Mouse (Mus musculus) c-Kit-positive CD71-negative TER-119-negative erythroid progenitor cells, embryonic 14.5 days (primary cell): Measurements from ENCODE around the gene Hacd4.
"Not testable (repeated sequence)": the region's sequence is repeated elsewhere in the genome, so short reads cannot be mapped to it uniquely, and the experiment has no call there.

Source experiments
- DNase-seq: peaks from one replicate; pipeline ENCODE4 v3.0.0-alpha.2; 2013; ENCODE audit warnings: low read depth

Hacd4 gene

DNA sequence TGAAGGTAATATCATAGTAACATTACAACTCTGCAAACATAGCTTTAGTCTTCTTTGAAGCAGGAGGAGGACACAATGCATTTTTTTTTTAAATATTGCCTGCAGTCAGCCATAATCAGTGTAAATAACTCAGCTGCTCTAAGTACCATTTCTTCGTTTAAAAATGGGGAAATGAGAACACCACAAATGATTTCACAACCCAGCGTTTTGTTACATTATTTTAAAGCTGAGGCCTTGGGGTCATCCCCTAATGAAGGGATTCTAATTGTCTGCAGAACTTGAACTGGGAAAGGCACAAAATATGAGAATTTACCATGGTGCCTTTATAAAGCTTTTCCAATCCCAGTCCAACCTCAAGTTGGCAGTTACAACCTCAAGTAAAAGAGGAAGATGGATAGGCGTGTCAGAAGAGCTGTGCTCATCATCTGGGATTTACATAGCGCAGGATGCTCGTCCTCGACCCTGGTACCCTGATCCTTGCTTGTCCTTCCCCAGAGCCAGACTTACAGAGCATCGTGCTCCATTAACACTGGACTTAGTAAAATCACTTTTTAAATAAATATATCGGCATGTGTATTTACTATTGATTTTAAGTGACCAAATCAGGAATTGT is 6.2 kb downstream of the Hacd4 start:
- DNase-seq, result no peak

- no peak for DNase-seq
These were observed 11.0 kb downstream of the Hacd4 start for GRCm38 (mm10) chr4:88427630-88428239.

DNA sequence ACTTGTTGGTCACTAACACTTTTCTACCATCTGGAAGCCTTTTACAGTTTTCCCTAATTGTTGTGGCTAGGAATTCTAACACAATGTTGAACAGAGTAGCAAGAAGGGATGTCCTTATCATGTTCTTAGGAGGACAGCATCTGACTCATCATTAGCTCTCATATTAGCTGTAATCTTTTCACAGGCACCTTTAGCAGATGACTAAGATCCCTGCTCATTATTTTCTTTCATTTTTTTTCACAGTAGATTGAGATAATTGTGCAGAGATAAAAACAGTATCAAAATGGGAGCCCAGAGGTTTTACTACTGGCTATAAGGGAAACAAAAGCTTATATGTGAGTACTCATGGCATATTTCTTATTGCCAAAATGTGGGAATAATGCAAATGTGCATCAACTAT is 14.2 kb downstream of the Hacd4 start:
- DNase-seq, result no peak

- no peak for DNase-seq
These were observed 19.4 kb downstream of the Hacd4 start for GRCm38 (mm10) chr4:88419378-88419777.

GRCm38 (mm10) chr4:88415017-88415416 is 23.7 kb downstream of the Hacd4 start:
- no peak for DNase-seq

GRCm38 (mm10) chr4:88412331-88412730 is 26.4 kb downstream of the Hacd4 start:
- no peak for DNase-seq

- no peak for DNase-seq
These were observed 29.4 kb downstream of the Hacd4 start for GRCm38 (mm10) chr4:88409279-88409678.

DNA sequence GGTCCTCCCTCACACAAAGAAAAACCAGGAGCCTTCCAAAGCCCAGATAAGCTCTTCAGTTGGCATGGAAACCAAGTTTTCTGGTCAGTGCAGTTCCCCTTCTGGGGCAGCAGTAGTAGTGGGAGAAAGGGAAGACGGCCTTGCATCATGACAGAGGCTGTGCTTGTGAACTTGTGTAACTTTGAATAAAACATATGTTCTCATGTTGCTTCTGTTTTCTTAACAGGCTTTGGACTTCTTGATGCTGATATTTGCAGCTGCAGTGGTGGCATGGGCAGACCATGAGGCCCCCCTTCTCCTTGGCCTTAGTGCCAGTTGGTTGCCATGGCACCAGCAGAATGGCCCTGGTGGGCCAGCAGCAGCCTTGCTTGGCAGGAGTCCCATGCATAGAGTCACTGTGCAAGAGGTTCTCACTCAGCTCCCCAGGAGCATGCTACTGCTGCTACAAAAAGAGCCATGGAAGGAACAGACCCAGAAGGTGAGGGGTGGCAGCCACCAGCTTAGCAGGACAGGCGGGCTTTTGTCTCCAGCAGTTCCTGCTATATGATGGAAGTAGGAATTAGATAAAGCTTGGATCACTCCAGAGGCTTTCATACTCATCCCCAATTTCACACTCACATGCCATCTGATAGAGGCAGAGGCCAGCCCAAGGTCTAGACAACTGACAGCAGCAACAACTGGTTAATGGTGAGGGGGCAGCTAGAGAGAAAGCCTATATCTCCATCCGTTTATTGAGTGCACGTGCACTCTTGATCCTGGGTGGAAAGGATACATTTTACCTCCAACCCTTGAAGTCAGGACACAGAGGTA is 31.6 kb downstream of the Hacd4 start:
- no peak for DNase-seq

GRCm38 (mm10) chr4:88402884-88403283 is 35.8 kb downstream of the Hacd4 start:
- no peak for DNase-seq

DNA sequence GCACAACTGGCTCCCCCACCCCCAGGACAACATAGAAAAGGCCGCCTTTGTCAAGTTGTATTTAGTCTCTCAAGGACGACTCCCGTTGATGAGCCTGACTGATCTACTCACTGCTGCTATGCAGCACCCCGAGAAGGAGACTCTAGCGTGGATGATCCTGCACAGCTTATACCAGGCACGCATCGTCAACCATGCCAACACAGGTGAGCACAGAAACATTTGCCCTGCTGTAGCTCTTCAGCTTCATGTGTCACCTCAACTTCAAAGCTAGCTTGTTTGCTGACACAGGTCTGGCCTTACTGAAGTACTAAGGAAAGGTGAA is 37.8 kb downstream of the Hacd4 start:
- no peak for DNase-seq

DNA sequence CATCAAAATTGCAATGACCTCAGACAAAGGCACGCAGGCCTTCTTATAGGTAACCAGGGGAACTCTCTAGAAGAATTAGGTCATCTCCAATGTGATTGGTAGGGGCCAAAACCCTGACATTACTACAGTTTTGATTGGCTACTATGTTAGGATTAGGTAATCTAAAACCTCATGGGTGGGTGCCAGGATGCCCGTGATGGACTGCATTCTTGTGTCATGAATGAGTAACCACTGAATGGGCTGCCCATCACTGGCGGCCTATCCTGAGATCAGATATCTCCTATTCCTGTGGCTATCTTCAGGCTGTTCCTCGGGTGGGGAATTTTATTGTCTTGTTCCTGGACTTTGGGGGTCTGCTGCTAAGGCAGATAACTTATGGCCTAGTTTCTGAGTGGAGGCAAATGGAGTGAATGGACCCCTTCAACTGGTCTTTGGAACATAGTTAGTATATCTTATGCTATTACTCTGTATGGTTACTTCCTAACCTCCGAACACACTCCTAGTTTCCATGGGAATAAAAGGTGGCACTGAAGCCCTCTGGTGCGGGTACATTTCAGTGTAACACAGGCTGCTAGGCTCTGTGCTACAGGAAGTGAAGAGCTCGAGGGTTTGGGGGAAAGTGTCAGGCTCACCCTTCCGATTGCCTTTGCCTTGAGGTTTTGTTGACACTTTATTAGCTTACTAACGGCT is 38.3 kb downstream of the Hacd4 start:
- no peak for DNase-seq

DNA sequence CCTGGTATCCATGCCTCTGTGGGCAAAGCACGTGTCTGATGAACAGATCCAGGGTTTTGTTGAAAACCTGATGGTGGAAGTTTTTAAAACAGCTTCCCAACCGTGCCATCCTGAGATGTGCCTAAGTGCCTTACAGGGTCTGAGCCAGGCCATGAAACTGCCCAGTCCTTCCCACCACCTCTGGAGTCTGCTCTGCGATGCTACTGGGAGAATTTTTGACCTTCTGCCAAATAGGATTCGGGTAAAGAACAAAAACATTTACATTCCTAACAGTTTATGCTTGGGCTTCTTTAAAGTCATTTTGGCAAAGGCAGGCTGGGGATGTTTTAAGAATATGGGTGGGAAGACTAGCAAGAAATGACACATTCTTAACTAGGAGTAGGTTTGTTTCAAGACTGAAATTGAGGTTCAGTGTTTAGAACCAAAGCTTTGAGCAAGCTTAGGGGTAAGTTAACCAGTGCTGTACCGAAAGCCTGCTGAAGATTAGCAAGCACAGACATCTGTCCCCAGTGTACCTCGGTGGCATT is 41.7 kb downstream of the Hacd4 start:
- DNase-seq, result no peak

- no peak for DNase-seq
These were observed 43.0 kb downstream of the Hacd4 start for GRCm38 (mm10) chr4:88395717-88396116.

GRCm38 (mm10) chr4:88390596-88390995 is 48.1 kb downstream of the Hacd4 start:
- not testable (repeated sequence) for DNase-seq

GRCm38 (mm10) chr4:88390036-88390435 is 48.7 kb downstream of the Hacd4 start:
- no peak for DNase-seq

- no peak for DNase-seq
These were observed 66.2 kb downstream of the Hacd4 start for GRCm38 (mm10) chr4:88372293-88373224.

DNA sequence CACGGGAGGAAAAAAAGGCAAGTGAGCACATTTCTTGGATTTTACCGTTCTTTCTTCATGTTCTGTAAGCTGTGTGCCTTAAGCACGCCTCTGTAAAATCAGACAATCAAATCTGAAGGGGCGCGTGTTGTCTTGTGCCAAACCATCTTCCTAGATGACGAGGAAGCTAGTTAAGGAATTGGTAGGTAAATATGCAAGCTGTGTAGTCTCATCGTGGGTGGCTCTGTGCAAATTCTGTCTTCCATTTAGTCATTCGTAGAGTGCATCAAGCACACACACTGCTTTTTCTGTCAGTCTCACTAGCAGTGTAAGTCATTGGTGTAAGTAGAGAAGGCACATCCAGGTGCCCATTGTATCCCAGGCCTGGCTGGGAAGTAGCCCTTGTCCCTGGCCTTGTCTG is 67.9 kb downstream of the Hacd4 start:
- no peak for DNase-seq

GRCm38 (mm10) chr4:88369951-88370350 is 68.8 kb downstream of the Hacd4 start:
- no peak for DNase-seq

GRCm38 (mm10) chr4:88357431-88357830 is 81.3 kb downstream of the Hacd4 start:
- DNase-seq, result no peak

DNA sequence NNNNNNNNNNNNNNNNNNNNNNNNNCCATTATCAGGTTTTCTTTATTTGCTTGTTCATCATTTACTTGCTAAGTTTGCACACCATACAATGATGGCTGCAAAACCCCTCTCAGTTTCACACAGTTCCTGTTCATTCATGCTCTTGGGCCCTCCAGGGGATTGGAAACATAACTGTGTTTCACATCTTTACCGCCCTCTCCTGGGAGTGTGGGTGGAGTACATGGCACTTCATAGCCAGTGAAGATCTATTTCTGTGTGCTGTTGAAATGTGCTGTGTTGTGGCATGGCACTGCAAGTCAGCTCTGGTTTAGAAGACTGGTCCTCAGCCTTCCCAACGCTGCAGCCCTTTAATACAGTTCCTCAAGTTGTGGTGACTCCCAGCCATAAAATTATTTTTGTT is 82.1 kb downstream of the Hacd4 start:
- no peak for DNase-seq

- DNase-seq, result peak; percentile 58
These were observed 87.8 kb downstream of the Hacd4 start for GRCm38 (mm10) chr4:88350910-88351309.
